Mouse (Mus musculus) neural tube, embryonic 13.5 days (tissue): ENCODE data around the gene Apon. TPM values are rescaled to one million over a fixed set of nuclear protein-coding genes. Genes with fewer than 3 reads are reported as not detected.
"Not testable (repeated sequence)": the region's sequence is repeated elsewhere in the genome, so short reads cannot be mapped to it uniquely, and the experiment has no call there.

Experiments
- ATAC-seq: fragments of 200-750 bp; cut with Nextera tagmentation; 2 replicates; pipeline ENCODE4 v1.8.0; 2017; ENCODE audit warnings: low read depth, mild to moderate bottlenecking, moderate TSS enrichment, moderate library complexity
- H3K27ac ChIP-seq: fragments of 300-500 bp; sonication (generic); replicated peaks from 2 replicates; pipeline ENCODE4 v1.5.1; 2015; ENCODE audit warnings: moderate library complexity, mild to moderate bottlenecking, inconsistent platforms
- H3K27me3 ChIP-seq: fragments of 300-500 bp; sonication (generic); 2 replicates; pipeline ENCODE4 v1.6.1; 2015; ENCODE audit warnings: mild to moderate bottlenecking, inconsistent platforms
- H3K36me3 ChIP-seq: fragments of 300-500 bp; sonication (generic); 2 replicates; pipeline ENCODE4 v1.6.1; 2015; ENCODE audit warnings: mild to moderate bottlenecking, inconsistent platforms
- H3K4me1 ChIP-seq: fragments of 300-500 bp; sonication (generic); replicated peaks from 2 replicates; pipeline ENCODE4 v1.6.1; 2015; ENCODE audit warnings: inconsistent platforms
- H3K4me2 ChIP-seq: fragments of 300-500 bp; sonication (generic); 2 replicates; pipeline ENCODE4 v1.6.1; 2015; ENCODE audit warnings: inconsistent platforms, mild to moderate bottlenecking, moderate library complexity
- H3K4me3 ChIP-seq: fragments of 300-500 bp; sonication (generic); 2 replicates; pipeline ENCODE4 v1.5.1; 2015; ENCODE audit warnings: mild to moderate bottlenecking, inconsistent platforms
- H3K9ac ChIP-seq: fragments of 300-500 bp; sonication (generic); 2 replicates; pipeline ENCODE4 v1.6.1; 2015; ENCODE audit warnings: moderate library complexity, mild to moderate bottlenecking, inconsistent platforms
- H3K9me3 ChIP-seq: fragments of 300-500 bp; sonication (generic); 2 replicates; pipeline ENCODE4 v1.6.1; 2016; ENCODE audit warnings: inconsistent platforms
- WGBS: fragments of 180-500 bp; shearing (Covaris S2); methylation state at CpG from one replicate; pipeline ENCODE4 v1.1.7; 2015; 5-methylcytosine and 5-hydroxymethylcytosine counted together
- polyA plus RNA-seq: library from polyadenylated mRNA; unstranded; fragments of >200 nt; fragmentation: Nextera tagmentation; extraction: Ambion mirVana; gene quantifications from 2 replicates; pipeline ENCODE4 v1.2.1, GENCODE M21; 2015

Apon gene
- polyA plus RNA-seq, 1 experiment from 2014 or later: 0.32 TPM

- Histone ChIP-seq H3K4me1 (no peaks in the 10 kb centered on the region), H3K4me2 (no peak overlapping the region), H3K36me3 (no peaks in the 10 kb centered on the region), H3K27me3 (no peaks in the 10 kb centered on the region), H3K27ac (no peak overlapping the region), H3K4me3 (no peak overlapping the region), H3K9ac (no peak overlapping the region), H3K9me3 (no peaks in the 10 kb centered on the region)
- no peak for ATAC-seq
- 85% methylated on average over 6 of the region's 6 CpGs for WGBS
Observed at GRCm38 (mm10) chr10:128263393-128264310, 9.8 kb downstream of the Apon start.

GRCm38 (mm10) chr10:128268371-128268770 lies 14.5 kb downstream of the Apon start, which contains the start of gene Apof:
TSS of gene Apof (plus strand) at chr10:128268671.
- Histone ChIP-seq H3K4me1 (peaks cover 11% of the 10 kb centered on the region; the same call in 1 of the 2 replicates), H3K9me3 (no peaks in the 10 kb centered on the region), H3K9ac (no peak within 1 kb of the TSS), H3K27me3 (no peaks in the 10 kb centered on the region), H3K27ac (no peak within 1 kb of the TSS), H3K4me3 (no peak within 1 kb of the TSS), H3K4me2 (no peak within 1 kb of the TSS), H3K36me3 (no peaks in the 10 kb centered on the region)
- 87% methylated on average over 6 of the region's 6 CpGs for WGBS
- ATAC-seq: no peak

GRCm38 (mm10) chr10:128269206-128269910 lies 15.5 kb downstream of the Apon start:
- Histone ChIP-seq H3K4me2 (peak overlapping the region; percentile 62; the same call in 1 of the 2 replicates), H3K4me3 (no peak overlapping the region), H3K27me3 (no peaks in the 10 kb centered on the region), H3K9me3 (no peaks in the 10 kb centered on the region), H3K36me3 (no peaks in the 10 kb centered on the region), H3K9ac (no peak overlapping the region), H3K4me1 (peaks cover 11% of the 10 kb centered on the region; the same call in 1 of the 2 replicates), H3K27ac (no peak overlapping the region)
- ATAC-seq: no peak
- 89% methylated on average over 16 of the region's 16 CpGs for WGBS

DNA sequence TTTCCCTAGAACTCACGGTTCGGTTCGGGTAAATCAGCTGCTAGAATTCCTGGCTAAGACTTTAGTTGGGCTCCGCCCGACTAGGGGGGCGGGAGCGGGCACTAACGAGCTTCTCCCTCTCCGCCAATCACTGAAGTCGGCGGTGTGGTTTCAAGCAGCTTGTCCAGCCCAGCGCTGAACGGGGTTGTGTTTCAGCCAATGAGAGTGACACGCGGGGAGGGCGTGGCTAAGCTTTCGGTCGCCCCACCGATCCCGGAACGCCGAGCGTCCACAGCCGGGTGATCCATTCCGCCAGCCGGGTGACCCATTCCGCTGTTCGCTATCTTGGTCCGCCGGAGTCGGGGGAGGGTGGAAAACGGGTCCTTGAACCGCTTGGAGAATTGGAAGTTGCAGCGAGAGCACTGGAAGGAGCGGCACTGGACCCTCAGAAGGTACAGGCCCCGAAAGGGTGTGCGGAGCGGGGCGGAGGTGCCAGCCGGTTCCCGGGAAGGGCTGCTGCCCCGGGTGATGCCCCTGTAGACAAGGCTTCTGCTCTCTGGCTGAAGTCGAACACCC lies 16.5 kb downstream of the Apon start, which contains the start of gene Stat2:
Stat2 (plus strand) TSS at position 273 of the 555 bp plus-strand sequence.
- no peaks in the 10 kb centered on the region for H3K9me3 ChIP-seq
- peak within 1 kb of the TSS; percentile 86 for H3K9ac ChIP-seq
- H3K27me3 ChIP-seq: no peaks in the 10 kb centered on the region
- peak within 1 kb of the TSS; percentile 88 for H3K27ac ChIP-seq
- under 1% methylated on average over 43 of the region's 43 CpGs for WGBS
- H3K4me1 ChIP-seq: peaks cover 11% of the 10 kb centered on the region; the same call in 1 of the 2 replicates
- peak within 1 kb of the TSS; percentile 79 for H3K4me3 ChIP-seq
- H3K4me2 ChIP-seq: peak within 1 kb of the TSS; percentile 62
- peak; percentile 99 for ATAC-seq
- no peaks in the 10 kb centered on the region for H3K36me3 ChIP-seq

- Histone ChIP-seq H3K27me3 (no peaks in the 10 kb centered on the region), H3K4me2 (peak overlapping the region; percentile 62), H3K27ac (peak overlapping the region; percentile 88), H3K4me1 (peaks cover 11% of the 10 kb centered on the region; the same call in 1 of the 2 replicates), H3K9me3 (no peaks in the 10 kb centered on the region), H3K9ac (peak overlapping the region; percentile 86), H3K36me3 (no peaks in the 10 kb centered on the region), H3K4me3 (peak overlapping the region; percentile 79)
- no peak for ATAC-seq
- 41% methylated on average over 7 of the region's 7 CpGs for WGBS
Observed at GRCm38 (mm10) chr10:128270866-128271265, 17.0 kb downstream of the Apon start.

DNA sequence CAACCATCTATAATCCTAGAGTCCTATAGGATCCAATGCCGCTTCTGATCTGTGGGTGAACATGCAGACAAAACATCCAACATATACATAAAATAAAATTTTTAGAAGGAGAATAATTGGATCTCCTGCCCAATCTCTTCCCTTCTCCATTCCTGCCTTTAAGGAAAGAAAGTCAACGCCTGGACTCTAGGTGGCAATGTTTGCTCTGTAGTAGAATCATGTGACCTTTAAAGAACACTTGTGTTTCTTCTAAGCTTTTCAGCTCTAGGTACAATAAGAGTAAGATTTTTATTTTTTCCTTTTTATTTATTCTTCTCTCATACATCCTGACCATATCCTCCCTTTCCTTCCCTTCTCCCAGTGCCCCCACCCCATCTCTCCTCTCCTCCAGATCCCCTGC lies 18.0 kb downstream of the Apon start:
- no peak for ATAC-seq
- H3K36me3 ChIP-seq: peaks cover 6% of the 10 kb centered on the region
- H3K9ac ChIP-seq: no peak overlapping the region
- H3K27ac ChIP-seq: no peak overlapping the region
- no peak overlapping the region for H3K4me3 ChIP-seq
- no peaks in the 10 kb centered on the region for H3K9me3 ChIP-seq
- H3K27me3 ChIP-seq: no peaks in the 10 kb centered on the region
- H3K4me1 ChIP-seq: peaks cover 11% of the 10 kb centered on the region; the same call in 1 of the 2 replicates
- H3K4me2 ChIP-seq: peak overlapping the region; percentile 0; the same call in 1 of the 2 replicates
- 71% methylated on average over 2 of the region's 2 CpGs for WGBS

DNA sequence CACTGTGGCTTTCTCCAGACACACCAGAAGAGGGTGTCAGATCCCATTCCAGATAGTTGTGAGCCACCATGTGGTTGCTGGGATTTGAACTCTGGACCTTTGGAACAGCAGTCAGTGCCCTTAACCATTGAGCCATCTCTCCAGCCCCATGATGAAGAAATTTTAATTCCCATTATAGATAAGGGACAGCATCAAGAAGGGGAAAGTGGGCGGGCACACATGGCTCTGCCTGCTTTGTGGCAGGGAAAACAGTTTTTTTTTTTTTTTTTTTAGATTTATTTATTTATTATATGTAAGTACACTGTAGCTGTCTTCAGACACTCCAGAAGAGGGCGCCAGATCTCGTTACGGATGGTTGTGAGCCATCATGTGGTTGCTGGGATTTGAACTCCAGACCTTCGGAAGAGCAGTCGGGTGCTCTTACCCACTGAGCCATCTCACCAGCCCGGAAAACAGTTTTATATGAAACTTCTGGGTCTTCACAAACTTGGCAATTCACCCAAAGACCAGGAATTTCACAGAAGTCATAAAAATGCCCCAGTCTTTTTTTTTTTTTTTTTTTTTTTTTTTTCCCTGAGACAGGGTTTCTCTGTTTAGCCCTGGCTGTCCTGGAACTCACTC lies 19.0 kb downstream of the Apon start:
- not testable (repeated sequence) for ATAC-seq, H3K27me3 ChIP-seq
- WGBS: 92% methylated on average over 4 of the region's 7 CpGs

DNA sequence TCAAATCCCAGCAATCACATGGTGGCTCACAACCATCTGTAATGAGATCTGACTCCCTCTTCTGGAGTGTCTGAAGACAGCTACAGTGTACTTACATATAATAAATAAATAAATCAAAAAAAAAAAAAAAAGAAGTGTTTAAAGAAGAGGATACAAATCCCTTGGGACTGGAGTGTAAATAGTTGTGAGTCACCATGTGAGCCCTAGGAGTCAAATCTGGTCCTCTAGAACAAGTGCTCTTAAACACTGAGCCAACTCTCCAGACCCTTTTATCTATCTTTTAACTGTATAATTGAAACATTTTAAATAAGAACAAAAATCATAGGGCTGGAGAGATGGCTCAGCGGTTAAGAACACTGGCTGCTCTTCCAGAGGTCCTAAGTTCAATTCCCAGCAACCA lies 21.5 kb downstream of the Apon start:
- not testable (repeated sequence) for H3K4me2 ChIP-seq, ATAC-seq, H3K9me3 ChIP-seq, H3K27me3 ChIP-seq, H3K4me3 ChIP-seq, H3K27ac ChIP-seq, H3K9ac ChIP-seq
- 88% methylated on average over 1 of the region's 1 CpGs for WGBS
- H3K36me3 ChIP-seq: peaks cover 34% of the 10 kb centered on the region
- peaks cover 11% of the 10 kb centered on the region; the same call in 1 of the 2 replicates for H3K4me1 ChIP-seq

More for the DNA sequence above, 19.0 kb downstream of the Apon start:
- Histone ChIP-seq H3K4me1 (peaks cover 11% of the 10 kb centered on the region; the same call in 1 of the 2 replicates), H3K36me3 (peaks cover 12% of the 10 kb centered on the region)
- not testable (repeated sequence) for H3K9me3 ChIP-seq, H3K27ac ChIP-seq, H3K4me3 ChIP-seq, H3K9ac ChIP-seq, H3K4me2 ChIP-seq

GRCm38 (mm10) chr10:128278158-128278557 lies 24.3 kb downstream of the Apon start:
- no peaks in the 10 kb centered on the region for H3K9me3 ChIP-seq
- H3K4me1 ChIP-seq: no peaks in the 10 kb centered on the region
- H3K27ac ChIP-seq: no peak overlapping the region
- H3K9ac ChIP-seq: no peak overlapping the region
- H3K4me3 ChIP-seq: no peak overlapping the region
- no peak overlapping the region for H3K4me2 ChIP-seq
- no peak for ATAC-seq
- peaks cover 62% of the 10 kb centered on the region for H3K36me3 ChIP-seq
- 66% methylated on average over 6 of the region's 6 CpGs for WGBS
- H3K27me3 ChIP-seq: no peaks in the 10 kb centered on the region

GRCm38 (mm10) chr10:128280943-128281342 lies 27.0 kb downstream of the Apon start:
- Histone ChIP-seq H3K27me3 (no peaks in the 10 kb centered on the region), H3K36me3 (peaks cover 82% of the 10 kb centered on the region), H3K9me3 (no peaks in the 10 kb centered on the region), H3K9ac (no peak overlapping the region), H3K4me2 (no peak overlapping the region), H3K4me1 (no peaks in the 10 kb centered on the region), H3K4me3 (no peak overlapping the region), H3K27ac (no peak overlapping the region)
- WGBS: 91% methylated on average over 6 of the region's 6 CpGs
- no peak for ATAC-seq

DNA sequence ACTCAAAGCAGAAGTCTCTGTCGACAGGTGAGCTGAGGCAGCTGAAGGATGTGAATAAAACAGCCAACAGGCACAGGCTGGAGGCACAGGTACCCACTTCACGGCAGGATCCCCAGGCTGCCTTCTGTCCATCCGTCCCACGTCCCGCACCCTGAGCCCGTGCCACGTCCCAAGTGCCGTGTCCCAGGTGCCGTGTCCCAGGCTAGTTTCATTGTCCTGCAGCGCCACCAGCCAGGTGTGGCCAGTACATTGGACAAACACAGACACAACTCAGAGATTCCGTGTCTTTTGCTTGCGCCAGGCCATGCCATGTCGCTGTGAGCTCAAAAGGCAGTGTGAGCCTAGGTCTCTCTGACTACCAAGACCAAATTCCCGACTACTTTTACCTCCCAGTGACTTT lies 27.8 kb downstream of the Apon start:
- 94% methylated on average over 14 of the region's 14 CpGs for WGBS
- Histone ChIP-seq H3K36me3 (peaks cover 85% of the 10 kb centered on the region), H3K4me1 (no peaks in the 10 kb centered on the region)

More for the DNA sequence above, 27.8 kb downstream of the Apon start:
- Histone ChIP-seq H3K9ac (no peak overlapping the region), H3K9me3 (no peaks in the 10 kb centered on the region), H3K4me3 (no peak overlapping the region), H3K27me3 (no peaks in the 10 kb centered on the region), H3K4me2 (no peak overlapping the region), H3K27ac (no peak overlapping the region)
- no peak for ATAC-seq
